Mouse (Mus musculus): Measurements from ENCODE around the gene Zfp628. TPM values are rescaled to one million over a fixed set of nuclear protein-coding genes. Genes with fewer than 3 reads are reported as not detected.

The Zfp628 gene
- total and polyA plus RNA-seq, 3 experiments, result 2.5 to 17.6 TPM; not detected in 1

DNA sequence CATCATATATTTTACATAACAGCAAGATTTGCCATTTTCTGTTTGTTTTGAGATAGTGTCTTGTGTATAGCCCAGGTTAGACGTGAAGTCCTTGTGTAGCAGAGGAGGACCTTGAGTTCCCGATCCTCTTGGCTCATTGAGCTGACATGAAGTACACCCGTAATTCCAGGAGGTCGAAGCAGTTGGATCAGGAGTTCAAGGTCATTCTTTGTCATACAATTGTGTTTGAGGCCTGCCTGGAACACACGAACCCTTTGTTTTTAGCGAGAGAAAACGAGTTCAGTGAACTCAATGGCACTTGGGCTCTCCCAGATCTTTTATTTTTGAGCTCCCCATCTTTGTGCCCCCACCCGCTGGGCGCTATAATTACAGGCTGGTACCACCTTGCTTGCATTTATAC, 12.6 kb upstream of the Zfp628 start:
- no peak overlapping the region for H3K27ac ChIP-seq (ENCODE audit: control insufficient read depth, low read depth, low read length)
- no peak for TF ChIP-seq EP300 (IDR thresholded peaks at IDR 0.05; ENCODE audit: low read depth in 1 of 2, low read length in 2 of 2)
- TF ChIP-seq POLR2AphosphoS2 (IDR thresholded peaks at IDR 0.05; ENCODE audit: low read length), result no peak
- no peak for TF ChIP-seq CHD1 (IDR thresholded peaks at IDR 0.05; ENCODE audit: low read depth, low read length)
- TF ChIP-seq TAL1 (IDR thresholded peaks at IDR 0.05; ENCODE audit: low read length), result no peak
- no peak for TF ChIP-seq TCF12 (IDR thresholded peaks at IDR 0.05; ENCODE audit: low read depth, low read length)
- no peak for TF ChIP-seq MAFK (IDR thresholded peaks at IDR 0.05; ENCODE audit: borderline replicate concordance, low read depth, low read length)
- no peak for TF ChIP-seq ELF1 (IDR thresholded peaks at IDR 0.05; ENCODE audit: low read depth, low read length)
- TF ChIP-seq CHD2 (IDR thresholded peaks at IDR 0.05; ENCODE audit: low read length), result no peak
- TF ChIP-seq GABPA (IDR thresholded peaks at IDR 0.05; ENCODE audit: low read depth, low read length), result no peak
- TF ChIP-seq NRF1 (IDR thresholded peaks at IDR 0.05; ENCODE audit: insufficient read depth, low read depth, low read length, poor library complexity, severe bottlenecking), result no peak
- no peak for TF ChIP-seq SIN3A (IDR thresholded peaks at IDR 0.05; ENCODE audit: low read length)
- no peak for TF ChIP-seq ZKSCAN1 (IDR thresholded peaks at IDR 0.05; ENCODE audit: low read depth, low read length)
- no peak for TF ChIP-seq ZC3H11A (IDR thresholded peaks at IDR 0.05; ENCODE audit: low read depth, low read length)
- no peak for TF ChIP-seq MYB (IDR thresholded peaks at IDR 0.05; ENCODE audit: low read depth, low read length)
- no peak for TF ChIP-seq MEF2A (IDR thresholded peaks at IDR 0.05; ENCODE audit: extremely low read depth, insufficient replicate concordance, low read depth, low read length, poor library complexity, severe bottlenecking)
- no peak for TF ChIP-seq CTCF (IDR thresholded peaks at IDR 0.05 in 2 of 3, conservative IDR thresholded peaks at IDR 0.05 in 1 of 3; ENCODE audit: control insufficient read depth in 1 of 3, insufficient read depth in 1 of 3, low read depth in 2 of 3, low read length in 3 of 3, poor library complexity in 1 of 3, severe bottlenecking in 1 of 3)
- TF ChIP-seq MAZ (IDR thresholded peaks at IDR 0.05; ENCODE audit: low read depth, low read length), result no peak
- H3K79me2 ChIP-seq (ENCODE audit: control insufficient read depth, insufficient read depth, low read length, poor library complexity), result no peaks in the 10 kb centered on the region
- H3K9me3 ChIP-seq (replicated peaks; ENCODE audit: insufficient read depth, low read length), result no peaks in the 10 kb centered on the region
- H3K9ac ChIP-seq (ENCODE audit: control insufficient read depth, low read depth, low read length, poor library complexity, severe bottlenecking), result no peak overlapping the region
- H3K36me3 ChIP-seq (ENCODE audit: control insufficient read depth in 1 of 2, insufficient read depth in 2 of 2, low read length in 2 of 2), result no peaks in the 10 kb centered on the region
- H3K4me3 ChIP-seq (ENCODE audit: control insufficient read depth in 1 of 2, insufficient read depth in 1 of 2, low read depth in 2 of 2, low read length in 2 of 2), result no peak overlapping the region
- no peaks in the 10 kb centered on the region for H3K4me1 ChIP-seq (ENCODE audit: control insufficient read depth in 1 of 2, insufficient read depth in 2 of 2, low read length in 2 of 2)
- no peak for DNase-seq (ENCODE audit: low read depth, low spot score)
- H3K27me3 ChIP-seq (ENCODE audit: control insufficient read depth in 1 of 2, insufficient read depth in 2 of 2, low read length in 2 of 2), result no peaks in the 10 kb centered on the region; a peak in 3 of 4 replicates

DNA sequence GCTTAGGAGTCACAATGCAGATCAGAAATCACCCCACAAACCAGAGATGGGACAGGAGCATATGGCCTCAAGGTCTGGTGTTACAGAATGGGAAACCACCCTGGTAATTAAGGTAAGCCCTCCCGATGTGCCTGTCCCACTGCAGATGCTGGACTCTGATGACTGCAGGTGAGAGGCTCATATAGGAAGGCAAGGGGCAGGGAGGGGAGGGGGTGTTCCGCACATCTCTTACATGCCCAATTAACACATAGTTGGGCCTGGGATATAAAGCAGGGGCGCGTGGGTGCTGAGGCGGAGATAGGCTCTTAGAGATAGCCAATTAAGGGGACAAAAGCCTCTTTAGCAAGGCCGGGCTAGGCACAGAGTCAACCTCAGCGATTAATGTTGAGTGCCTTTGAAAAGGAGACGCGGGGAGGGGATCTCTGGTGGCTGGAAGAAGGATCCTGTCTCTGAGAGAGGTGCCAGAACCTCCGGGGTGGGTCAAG, 8.5 kb upstream of the Zfp628 start, which contains the start of gene Gm36210:
Gm36210 (minus strand) TSS at position 51 of the 485 bp plus-strand sequence.
- H3K9ac ChIP-seq (ENCODE audit: control insufficient read depth, low read depth, low read length, poor library complexity, severe bottlenecking), result no peak within 1 kb of the TSS
- H3K27ac ChIP-seq (ENCODE audit: control insufficient read depth, low read depth, low read length), result no peak within 1 kb of the TSS
- H3K4me1 ChIP-seq (ENCODE audit: control insufficient read depth in 1 of 2, insufficient read depth in 2 of 2, low read length in 2 of 2), result no peaks in the 10 kb centered on the region
- no peaks in the 10 kb centered on the region for H3K79me2 ChIP-seq (ENCODE audit: control insufficient read depth, insufficient read depth, low read length, poor library complexity)
- H3K4me3 ChIP-seq (ENCODE audit: control insufficient read depth in 1 of 2, insufficient read depth in 1 of 2, low read depth in 2 of 2, low read length in 2 of 2), result no peak within 1 kb of the TSS
- no peaks in the 10 kb centered on the region for H3K36me3 ChIP-seq (ENCODE audit: control insufficient read depth in 1 of 2, insufficient read depth in 2 of 2, low read length in 2 of 2)
- H3K27me3 ChIP-seq (ENCODE audit: control insufficient read depth in 1 of 2, insufficient read depth in 2 of 2, low read length in 2 of 2), result peaks cover 0 to 7% of the 10 kb centered on the region in 2 experiments
- no peak for DNase-seq (ENCODE audit: low read depth, low spot score)
- no peaks in the 10 kb centered on the region for H3K9me3 ChIP-seq (replicated peaks; ENCODE audit: insufficient read depth, low read length)
- no peak for TF ChIP-seq TCF12 (IDR thresholded peaks at IDR 0.05; ENCODE audit: low read depth, low read length)
- no peak for TF ChIP-seq RCOR1 (IDR thresholded peaks at IDR 0.05; ENCODE audit: low read depth, low read length)
- TF ChIP-seq NELFE (IDR thresholded peaks at IDR 0.05; ENCODE audit: low read depth, low read length), result no peak
- no peak for TF ChIP-seq MAX (IDR thresholded peaks at IDR 0.05; ENCODE audit: low read length)
- no peak for TF ChIP-seq USF2 (IDR thresholded peaks at IDR 0.05; ENCODE audit: borderline replicate concordance in 1 of 2, insufficient read depth in 1 of 2, low read depth in 1 of 2, low read length in 2 of 2)
- TF ChIP-seq RAD21 (IDR thresholded peaks at IDR 0.05; ENCODE audit: low read depth, low read length), result no peak
- no peak for TF ChIP-seq TBP (IDR thresholded peaks at IDR 0.05; ENCODE audit: low read depth, low read length)
- no peak for TF ChIP-seq USF1 (IDR thresholded peaks at IDR 0.05; ENCODE audit: low read depth, low read length)
- no peak for TF ChIP-seq GATA1 (IDR thresholded peaks at IDR 0.05; ENCODE audit: low read depth, low read length)
- no peak for TF ChIP-seq ZKSCAN1 (IDR thresholded peaks at IDR 0.05; ENCODE audit: low read depth, low read length)
- TF ChIP-seq HCFC1 (IDR thresholded peaks at IDR 0.05; ENCODE audit: low read depth, low read length), result no peak
- TF ChIP-seq CHD1 (IDR thresholded peaks at IDR 0.05; ENCODE audit: low read depth, low read length), result no peak
- no peak for TF ChIP-seq MEF2A (IDR thresholded peaks at IDR 0.05; ENCODE audit: extremely low read depth, insufficient replicate concordance, low read depth, low read length, poor library complexity, severe bottlenecking)
- no peak for TF ChIP-seq UBTF (IDR thresholded peaks at IDR 0.05; ENCODE audit: borderline replicate concordance, insufficient read depth, low read depth, low read length)

Data from MEL (cell line).